Mouse (Mus musculus): ENCODE data around the gene Rack1.

DNA sequence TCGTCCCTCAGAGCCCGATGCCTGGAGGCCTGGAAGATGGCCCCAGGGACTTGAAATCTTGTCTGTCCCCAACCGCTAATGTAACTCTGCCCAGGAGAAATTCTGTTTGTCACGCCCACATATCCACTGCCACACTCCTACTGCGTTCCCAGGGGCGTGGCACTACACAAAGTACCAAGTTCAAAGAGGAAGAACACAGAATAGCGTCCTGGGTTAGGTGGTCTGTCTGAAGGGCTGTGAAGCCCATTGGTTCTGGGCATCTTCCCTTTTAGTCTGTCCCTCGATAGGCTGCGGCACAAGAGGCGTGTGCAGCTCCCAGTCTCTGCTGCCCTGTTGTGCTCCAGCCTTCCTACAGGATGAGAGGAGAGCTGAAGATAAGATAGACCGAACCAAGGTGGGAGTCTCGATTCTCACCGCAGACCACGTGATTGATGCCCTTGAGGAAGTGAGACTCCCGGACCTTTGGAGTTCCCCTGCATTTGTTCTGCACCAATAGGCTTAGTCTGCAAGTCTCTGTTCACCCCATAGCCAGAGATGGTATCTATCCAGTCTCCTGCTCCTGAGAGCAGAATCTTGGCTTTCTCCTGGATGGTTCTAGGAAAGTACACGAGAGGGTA, 38.2 kb downstream of the Rack1 start:
- TF ChIP-seq CTCF (IDR thresholded peaks at IDR 0.05; ENCODE audit: insufficient read depth, low read length) = no peak
- TF ChIP-seq POLR2A (IDR thresholded peaks at IDR 0.05; ENCODE audit: borderline replicate concordance, extremely low read depth, low read depth, low read length) = no peak
